Mouse (Mus musculus): ENCODE results near the gene Nipal4.

Nipal4 gene

GRCm38 (mm10) chr11:46115011-46115410, 51.3 kb downstream of the Nipal4 start:
- DNase-seq (ENCODE audit: low spot score): no peak

- DNase-seq (ENCODE audit: low spot score): no peak
Measured at GRCm38 (mm10) chr11:46114221-46114620, 52.1 kb downstream of the Nipal4 start.

GRCm38 (mm10) chr11:46113211-46113610, 53.1 kb downstream of the Nipal4 start:
- DNase-seq (ENCODE audit: low spot score): no peak

DNA sequence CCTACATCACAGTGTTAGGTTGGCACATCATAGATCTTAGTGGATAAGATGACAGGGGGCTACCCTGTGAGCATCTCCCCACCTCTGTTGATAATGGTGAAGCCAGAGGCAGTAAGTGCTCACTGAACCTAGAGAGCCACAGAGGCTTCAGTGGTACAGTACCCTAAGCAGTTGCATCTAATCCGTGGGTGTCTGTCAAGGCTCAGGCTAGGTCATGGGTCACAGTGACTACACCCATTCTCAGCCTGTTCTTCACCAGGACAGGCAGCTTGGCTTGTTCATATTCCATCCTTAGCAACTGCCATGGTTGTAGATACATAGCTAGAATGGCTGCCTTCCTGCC, 55.4 kb downstream of the Nipal4 start:
- no peak for DNase-seq (ENCODE audit: low spot score)

DNA sequence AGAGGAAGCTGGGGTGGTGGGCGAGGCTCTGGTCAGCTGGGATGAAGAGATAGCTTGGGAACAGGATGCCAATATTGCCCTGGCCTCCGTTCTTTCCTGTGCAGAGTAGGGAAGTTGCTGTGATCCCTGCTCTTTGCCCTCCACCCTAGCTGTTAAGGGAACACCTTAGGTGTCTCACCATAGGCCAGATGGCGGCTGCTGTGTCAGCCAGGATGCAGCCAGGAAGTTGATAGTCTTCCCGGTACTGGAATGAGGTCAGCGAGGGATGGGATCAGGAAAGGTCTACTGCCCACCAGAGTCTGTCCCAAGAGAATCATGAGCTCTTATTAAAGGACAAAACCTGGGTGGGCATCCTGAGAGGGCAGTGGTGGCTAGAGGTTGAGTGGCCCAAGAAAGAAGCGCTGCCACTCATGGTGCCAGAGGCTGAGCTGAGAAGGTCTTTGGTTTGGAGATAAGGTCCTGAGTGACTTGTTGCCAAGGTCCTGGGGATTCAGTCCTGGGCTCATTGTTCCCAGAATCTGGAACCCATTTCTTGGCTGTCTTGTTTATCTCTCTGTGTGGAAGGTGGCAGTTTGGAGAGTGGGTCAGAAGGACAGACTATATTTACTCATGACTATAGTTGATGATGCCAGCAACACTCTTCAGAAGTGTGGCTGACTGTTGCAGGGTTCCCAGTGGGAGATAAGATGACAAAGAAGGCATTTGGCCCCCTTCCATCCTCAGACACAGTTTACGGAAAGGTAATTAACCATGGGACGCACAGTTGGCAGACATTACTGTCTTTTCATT, 56.0 kb downstream of the Nipal4 start:
- DNase-seq (ENCODE audit: low spot score): no peak

- no peak for DNase-seq (ENCODE audit: low spot score)
Measured at GRCm38 (mm10) chr11:46109206-46109605, 57.1 kb downstream of the Nipal4 start.

DNA sequence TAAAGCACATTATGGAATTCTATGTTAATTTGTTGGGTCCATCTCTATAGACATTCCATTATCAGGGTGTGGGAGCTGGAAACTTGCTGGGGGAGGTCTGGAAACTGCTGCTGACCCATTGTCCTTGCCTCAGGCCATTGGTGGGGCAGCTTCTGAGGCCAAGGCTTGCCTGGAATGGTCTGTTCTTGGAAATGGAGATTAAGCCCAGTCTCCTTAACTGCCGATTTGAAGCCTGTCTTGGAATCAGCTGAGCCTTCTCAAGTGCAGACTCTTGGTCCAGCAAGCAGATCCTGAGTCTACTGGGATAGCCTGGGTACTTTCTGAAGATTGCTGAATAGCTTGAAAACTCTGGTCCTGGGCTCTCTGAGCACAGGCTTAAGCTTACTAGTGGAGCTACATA, 59.3 kb downstream of the Nipal4 start:
- no peak for DNase-seq (ENCODE audit: low spot score)

DNA sequence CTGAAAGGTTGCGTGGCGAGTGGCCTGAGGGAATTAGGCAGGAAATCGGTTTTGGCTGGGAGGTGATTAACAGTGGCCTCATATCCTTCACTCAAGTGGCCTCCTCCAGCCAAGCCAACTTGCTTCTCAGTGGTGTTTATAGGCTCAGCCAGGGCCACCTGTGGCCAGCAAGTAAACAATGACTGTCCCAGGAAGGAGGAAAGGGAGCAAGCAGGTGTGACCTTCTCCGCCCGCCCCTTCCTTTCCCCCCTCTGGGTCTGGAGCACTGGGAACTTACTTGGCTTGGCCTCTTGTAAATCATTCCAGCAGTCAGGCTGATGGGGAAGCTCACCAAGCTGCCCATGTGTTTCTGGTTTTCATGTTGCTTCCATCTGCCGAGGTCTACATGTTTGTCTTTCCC, 64.2 kb downstream of the Nipal4 start:
- DNase-seq (ENCODE audit: low spot score): no peak

Measured in yolk sac, embryonic 10.5 days (tissue).